Mouse (Mus musculus) left cerebral cortex, postnatal 10 days (tissue): ENCODE measurements around the gene Traf3ip2. TPM values are rescaled to one million over a fixed set of nuclear protein-coding genes. Genes with fewer than 3 reads are reported as not detected.

Experiments used
- total RNA-seq, 2 experiments: library from RNA; stranded (reverse); gene quantifications; 2 replicates each; pipeline ENCODE4 v1.2.3; 2021

The Traf3ip2 gene
- total RNA-seq, 2 experiments from 2014 or later = 0.47 to 1.2 TPM

Other genes with a start within 250 kb of the Traf3ip2 start
- gene Fyn, start 244.1 kb upstream of the Traf3ip2 start, total RNA-seq = 100 to 1,000 TPM; 176 to 188 TPM
- gene Rev3l, start 119.2 kb downstream of the Traf3ip2 start, total RNA-seq = 10 to 100 TPM; 70.6 to 71.0 TPM